Mouse (Mus musculus): ENCODE data around the gene Tbl1x.

Tbl1x gene

DNA sequence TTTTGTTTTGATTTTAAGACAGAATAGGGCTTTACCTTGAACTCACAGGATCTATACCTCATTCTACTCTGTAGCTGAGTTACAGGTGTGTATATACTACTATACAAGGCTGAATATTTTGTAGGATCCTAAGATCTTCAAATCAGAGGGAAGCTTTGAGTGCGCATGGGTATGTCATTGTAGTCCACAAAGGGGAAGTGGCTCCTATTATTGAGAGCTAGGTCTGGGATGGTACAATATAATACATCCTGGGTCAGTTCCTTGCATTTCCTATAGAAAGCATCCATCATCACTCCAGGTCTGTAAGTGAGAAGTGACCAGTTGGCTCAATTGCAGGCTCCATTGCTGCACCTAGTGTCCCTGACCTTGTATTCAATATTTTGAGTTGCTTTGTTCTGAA, 102.2 kb downstream of the Tbl1x start:
- no peak for DNase-seq

GRCm38 (mm10) chrX:77615735-77616293, 105.0 kb downstream of the Tbl1x start:
- DNase-seq: no peak

DNA sequence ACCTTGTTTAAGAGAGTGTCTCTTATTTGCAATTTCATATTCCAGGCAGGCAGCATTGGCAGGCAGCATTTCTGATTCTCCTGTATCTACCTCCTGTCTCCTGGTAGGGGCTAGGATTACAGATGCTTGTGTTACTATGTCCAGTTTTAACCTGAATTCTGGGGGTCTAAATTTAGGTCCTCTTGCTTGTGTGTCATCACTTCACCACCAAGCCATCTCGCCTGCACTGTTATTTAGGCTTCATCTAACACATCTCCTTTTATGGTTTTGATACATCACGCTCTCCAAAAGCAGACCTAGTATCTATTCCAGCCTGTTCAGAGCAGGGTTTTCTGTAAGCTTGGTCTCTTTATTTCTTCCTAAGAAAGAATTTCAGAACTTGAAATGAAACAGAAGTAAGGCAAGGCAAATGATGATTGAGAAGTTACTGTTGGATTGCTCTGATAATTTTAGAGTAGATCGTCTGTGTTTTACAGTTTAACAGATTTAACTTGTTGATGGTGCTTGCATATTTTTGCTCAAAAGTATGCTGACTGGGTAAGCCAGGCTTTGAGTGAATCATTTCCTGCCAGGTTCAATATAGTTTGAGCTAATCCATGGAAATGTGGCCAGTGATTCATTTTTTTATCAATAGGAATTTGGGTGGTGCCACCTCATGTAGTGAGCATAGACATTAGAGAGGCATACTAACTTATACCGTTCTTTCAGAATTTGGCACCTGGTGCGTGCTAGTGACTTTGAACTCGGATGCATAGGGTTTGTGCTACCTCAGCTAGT, 106.7 kb downstream of the Tbl1x start:
- no peak for DNase-seq

GRCm38 (mm10) chrX:77630439-77630838, 119.6 kb downstream of the Tbl1x start:
- no peak for DNase-seq

DNA sequence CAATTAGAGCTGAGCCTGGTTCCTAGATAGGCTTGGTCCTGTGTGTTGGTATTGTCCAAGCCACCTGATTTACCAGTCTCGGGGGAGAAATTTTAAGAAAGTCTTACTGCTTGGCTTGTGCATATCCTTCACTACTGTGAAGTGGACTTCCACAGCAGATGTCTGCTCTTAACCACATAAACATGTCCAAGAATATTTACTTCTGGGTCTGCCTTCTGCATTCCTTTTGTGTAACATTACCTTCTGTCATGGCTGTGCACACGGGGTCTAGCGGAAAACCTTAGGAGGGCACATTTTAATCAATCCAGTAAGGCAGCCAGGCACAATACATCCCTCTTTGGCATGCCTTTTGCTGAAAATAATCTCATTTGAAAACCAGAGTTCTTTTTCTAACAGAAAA, 125.7 kb downstream of the Tbl1x start:
- no peak for DNase-seq

DNA sequence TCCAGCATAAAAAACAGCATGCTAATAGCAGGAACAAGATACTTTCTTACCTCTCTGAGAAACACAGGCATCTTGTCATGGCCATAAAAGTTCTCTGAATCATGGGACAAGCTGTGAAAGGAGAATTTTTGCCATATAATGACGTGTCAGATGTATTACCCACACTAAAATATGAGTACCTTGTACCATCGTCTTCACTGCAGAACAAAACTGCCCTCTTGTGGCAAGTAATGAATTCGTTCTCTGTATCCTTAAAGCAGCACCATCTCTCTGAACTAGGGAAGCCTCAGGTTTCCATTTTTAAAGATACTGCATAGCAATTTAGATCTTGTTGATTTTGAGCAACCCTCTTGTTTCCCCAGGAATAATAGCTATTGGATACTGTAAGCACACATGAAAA, 127.3 kb downstream of the Tbl1x start:
- DNase-seq: peak in 1 of 2 experiments; percentile 49

DNA sequence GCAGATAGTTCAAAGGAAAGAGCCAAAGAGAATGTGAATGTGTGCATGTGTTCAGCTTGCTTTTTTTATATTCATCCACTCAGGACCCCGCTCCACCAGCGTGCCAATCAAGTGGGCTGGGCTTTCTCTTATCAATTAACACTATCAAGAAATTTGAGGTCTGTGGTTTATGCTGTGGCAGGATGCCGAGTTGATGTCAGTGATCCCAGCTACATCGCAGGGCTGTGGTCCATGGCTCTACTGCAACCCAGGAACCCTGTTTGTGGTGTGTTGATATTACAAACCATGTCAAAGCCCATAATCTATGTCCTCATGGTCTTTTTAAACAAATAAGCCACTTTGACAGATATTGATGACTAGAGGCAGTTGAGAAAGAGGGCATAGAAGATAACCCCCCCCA, 129.5 kb downstream of the Tbl1x start:
- DNase-seq: no peak

GRCm38 (mm10) chrX:77646164-77646563, 135.4 kb downstream of the Tbl1x start:
- DNase-seq: no peak

DNA sequence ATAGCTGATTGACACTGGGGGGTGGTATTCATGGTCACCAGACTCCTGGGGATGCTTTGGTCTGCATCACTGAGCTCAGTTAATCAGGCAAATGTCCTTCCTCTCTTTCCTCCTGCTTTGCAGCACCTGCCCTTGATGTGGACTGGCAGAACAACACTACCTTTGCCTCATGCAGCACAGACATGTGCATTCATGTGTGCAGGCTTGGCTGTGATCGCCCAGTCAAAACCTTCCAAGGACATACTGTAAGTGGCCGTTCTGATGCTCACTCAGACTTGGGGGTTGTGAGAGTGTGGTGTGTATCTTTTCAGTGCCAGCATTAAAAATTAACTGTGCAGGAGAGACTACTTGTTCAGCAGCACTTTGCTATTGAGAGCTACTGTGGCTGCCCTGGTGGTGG, 139.4 kb downstream of the Tbl1x start:
- DNase-seq: peak; percentile 19 to 22

DNA sequence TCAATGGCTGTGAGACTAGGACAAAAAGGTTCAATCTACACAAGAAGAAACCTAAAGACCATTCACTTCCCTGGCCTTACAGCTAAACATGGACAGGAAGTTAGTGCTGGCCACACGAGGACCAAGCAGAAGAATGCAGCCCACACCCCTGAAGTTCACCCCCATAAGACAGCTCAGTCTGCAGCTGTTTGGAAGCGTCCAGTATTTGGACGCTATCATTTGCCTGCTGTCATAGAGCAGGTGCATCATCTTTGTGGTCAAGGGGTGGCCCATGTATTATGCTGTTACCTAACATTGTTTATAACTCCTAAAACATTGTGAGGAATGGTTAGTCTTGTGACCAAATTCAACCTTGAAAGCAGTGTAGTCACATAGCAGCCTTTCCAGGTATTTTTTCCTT, 151.2 kb downstream of the Tbl1x start:
- no peak for DNase-seq

DNA sequence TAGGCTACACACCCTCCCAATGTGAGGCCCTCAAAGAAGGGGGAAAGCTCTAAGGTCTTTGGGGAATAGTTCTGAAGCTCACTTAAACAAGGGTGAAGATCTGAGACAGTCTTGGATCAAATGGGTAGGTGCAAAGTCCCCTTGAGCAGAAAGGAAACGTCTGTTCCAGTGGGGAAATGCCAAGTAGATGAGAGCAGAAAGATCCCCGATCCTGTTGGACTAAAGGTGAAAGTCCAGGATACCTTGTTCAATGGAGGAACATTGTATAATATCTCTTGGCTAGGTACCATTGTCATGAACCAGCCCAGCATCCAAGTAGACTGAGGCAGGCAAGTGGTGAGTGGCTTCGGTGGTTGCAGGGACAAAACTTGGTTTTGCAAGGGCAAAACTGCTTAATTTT, 152.5 kb downstream of the Tbl1x start:
- DNase-seq: no peak

DNA sequence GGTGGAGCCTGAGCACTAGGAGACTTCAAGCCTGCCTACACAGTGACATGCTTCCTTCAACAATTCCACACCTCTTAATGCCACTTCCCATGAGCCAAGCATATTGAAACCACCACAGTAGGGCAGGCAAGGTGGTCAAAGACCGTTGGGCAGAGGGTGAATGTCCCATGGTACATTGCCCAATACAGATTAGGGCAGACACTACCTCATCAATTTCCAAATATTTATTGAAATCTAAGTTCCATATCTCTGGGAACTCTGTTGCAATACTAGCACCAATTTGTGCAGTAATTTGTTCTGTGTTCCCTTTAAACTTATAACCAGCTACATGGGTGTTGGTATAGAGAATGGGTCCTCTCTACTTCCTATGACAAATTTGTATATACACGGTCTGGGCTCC, 154.2 kb downstream of the Tbl1x start:
- DNase-seq: no peak

DNA sequence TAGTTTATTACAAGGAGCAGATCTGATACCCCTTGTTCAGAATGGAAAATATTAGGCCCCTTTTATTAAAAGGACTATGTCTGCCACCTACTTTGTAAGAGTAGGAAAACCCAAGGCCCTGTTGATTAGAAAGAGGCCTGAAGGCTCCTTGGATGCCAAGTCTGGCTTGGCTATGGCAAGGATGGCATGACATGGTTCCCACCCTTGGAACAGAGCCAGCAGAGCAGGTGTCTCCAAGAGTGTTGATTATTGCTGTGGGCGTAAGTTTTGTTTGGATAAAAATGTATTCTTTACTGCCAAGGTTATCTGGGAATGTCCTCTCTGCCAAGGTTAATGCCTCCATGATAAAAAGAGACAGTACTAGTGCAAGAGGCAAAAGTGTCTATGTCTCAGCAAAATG, 156.1 kb downstream of the Tbl1x start:
- DNase-seq: peak; percentile 37 to 64

DNA sequence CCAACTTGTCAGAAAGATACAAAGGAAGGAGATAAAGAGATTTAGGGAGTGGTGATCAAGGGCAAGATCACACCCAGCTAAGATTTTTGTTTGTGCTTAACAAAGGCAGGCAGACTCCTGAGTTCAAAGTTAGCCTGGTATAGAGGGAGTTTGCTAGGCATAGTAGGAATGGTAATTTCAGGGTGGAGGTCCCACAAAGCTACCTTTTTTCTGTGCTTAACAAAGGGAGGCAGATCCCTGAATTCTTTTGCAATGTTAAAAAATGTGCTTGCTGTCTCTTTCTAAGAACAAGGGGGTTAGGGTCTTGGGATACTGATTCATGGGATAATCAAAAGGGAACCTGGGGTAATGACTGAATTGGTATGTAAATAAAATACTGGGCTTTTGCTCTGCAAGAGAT, 156.6 kb downstream of the Tbl1x start:
- no peak for DNase-seq

GRCm38 (mm10) chrX:77669779-77670550, 159.2 kb downstream of the Tbl1x start:
- DNase-seq: peak in 1 of 2 experiments; percentile 14
